8 mouse cellular contexts compared by ENCODE assay signal in genomic region chr1:153331796-153332443, GRCm38 (mm10). TPM values are rescaled to one million over a fixed set of nuclear protein-coding genes. Genes with fewer than 3 reads are reported as not detected.
DNase-seq lines count a peak whose midpoint lies in the region; ATAC-seq and TF ChIP-seq lines count a peak whose summit lies in the region.

No protein-coding gene starts in this region.

- TF ChIP-seq POLR2A in spleen, adult 2 months (IDR thresholded peaks at IDR 0.05; ENCODE audit: low read depth, low read length): no peak

- no peaks in the 10 kb centered on the region for H3K9me3 ChIP-seq in forebrain, embryonic 15.5 days
- H3K9me3 ChIP-seq in hindbrain, embryonic 13.5 days: no peaks in the 10 kb centered on the region
- H3K9me3 ChIP-seq in limb, embryonic 11.5 days (ENCODE audit: control insufficient read depth, low read length): no peaks in the 10 kb centered on the region
- no peaks in the 10 kb centered on the region for H3K9me3 ChIP-seq in midbrain, embryonic 10.5 days (replicated peaks)

- H3K27ac ChIP-seq in brown adipose tissue, adult 24 weeks (replicated peaks; ENCODE audit: low read depth, low read length): peak overlapping the region; percentile 68
- H3K27ac ChIP-seq in forebrain, embryonic 15.5 days (replicated peaks): peak overlapping the region; percentile 89
- H3K27ac ChIP-seq in hindbrain, embryonic 13.5 days: peak overlapping the region; percentile 93
- peak overlapping the region; percentile 73; the same call in 1 of the 2 replicates for H3K27ac ChIP-seq in limb, embryonic 11.5 days (replicated peaks; ENCODE audit: low read depth, low read length)
- H3K27ac ChIP-seq in midbrain, embryonic 10.5 days (replicated peaks): peak overlapping the region; percentile 95
- no peak overlapping the region for H3K27ac ChIP-seq in spleen, adult 2 months (ENCODE audit: insufficient read depth, low read length)

- under 1% methylated on average over 42 of the region's 42 CpGs for WGBS in forebrain, embryonic 15.5 days
- WGBS in hindbrain, embryonic 13.5 days: under 1% methylated on average over 42 of the region's 42 CpGs
- WGBS in limb, embryonic 11.5 days: under 1% methylated on average over 42 of the region's 42 CpGs
- under 1% methylated on average over 42 of the region's 42 CpGs for WGBS in midbrain, embryonic 10.5 days
- WGBS in spleen, adult 2 months: under 1% methylated on average over 42 of the region's 42 CpGs

- peaks cover 7% of the 10 kb centered on the region for H3K4me1 ChIP-seq in brown adipose tissue, adult 24 weeks (ENCODE audit: control insufficient read depth, insufficient read depth, insufficient read length, low read length)
- H3K4me1 ChIP-seq in forebrain, embryonic 15.5 days: peaks cover 29% of the 10 kb centered on the region
- H3K4me1 ChIP-seq in hindbrain, embryonic 13.5 days (replicated peaks): peaks cover 33% of the 10 kb centered on the region
- H3K4me1 ChIP-seq in limb, embryonic 11.5 days (ENCODE audit: control insufficient read depth, insufficient read depth, low read length): 0 out of 2 replicates have a peak, but pooled peaks cover 8% of the 10 kb centered on the region
- H3K4me1 ChIP-seq in midbrain, embryonic 10.5 days: peaks cover 43% of the 10 kb centered on the region
- H3K4me1 ChIP-seq in spleen, adult 2 months (ENCODE audit: control insufficient read depth, insufficient read depth, insufficient read length): peaks cover 6% of the 10 kb centered on the region

- H3K27me3 ChIP-seq in forebrain, embryonic 15.5 days: no peaks in the 10 kb centered on the region
- no peaks in the 10 kb centered on the region for H3K27me3 ChIP-seq in hindbrain, embryonic 13.5 days
- H3K27me3 ChIP-seq in limb, embryonic 11.5 days (ENCODE audit: control insufficient read depth, insufficient read depth, low read length): no peaks in the 10 kb centered on the region
- 0 out of 2 replicates have a peak, but pooled peaks cover 6% of the 10 kb centered on the region for H3K27me3 ChIP-seq in midbrain, embryonic 10.5 days (ENCODE audit: low read depth, poor library complexity, severe bottlenecking)
- no peaks in the 10 kb centered on the region; the same call in 1 of the 2 replicates for H3K27me3 ChIP-seq in spleen, adult 2 months (ENCODE audit: control insufficient read depth, insufficient read depth, low read length)

- peak overlapping the region; percentile 77 for H3K4me3 ChIP-seq in brown adipose tissue, adult 24 weeks (ENCODE audit: insufficient read depth, low read depth, low read length)
- H3K4me3 ChIP-seq in forebrain, embryonic 15.5 days: peak overlapping the region; percentile 78
- H3K4me3 ChIP-seq in hindbrain, embryonic 13.5 days: peak overlapping the region; percentile 97
- H3K4me3 ChIP-seq in limb, embryonic 11.5 days (ENCODE audit: low read depth, low read length): peak overlapping the region; percentile 70
- H3K4me3 ChIP-seq in midbrain, embryonic 10.5 days: peak overlapping the region; percentile 98
- H3K4me3 ChIP-seq in spleen, adult 2 months (ENCODE audit: extremely low read depth, insufficient read depth, insufficient read length): peak overlapping the region; percentile 97

- peak; percentile 42 for DNase-seq in gastrocnemius, adult 18-20 months (ENCODE audit: low spot score)
- DNase-seq in gastrocnemius, postnatal 25 days: no peak
- DNase-seq in limb, embryonic 11.5 days (ENCODE audit: low spot score): peak; percentile 81
- no peak for DNase-seq in midbrain, embryonic 10.5 days (ENCODE audit: low spot score)
- DNase-seq in spleen, adult 2 months (ENCODE audit: low read depth in 1 of 2, low spot score in 2 of 2): peak in 1 of 2 experiments; percentile 74

- TF ChIP-seq CTCF in spleen, adult 2 months (IDR thresholded peaks at IDR 0.05; ENCODE audit: extremely low read depth, insufficient read depth, insufficient read length, insufficient replicate concordance): peak; percentile 59; the same call in 1 of the 2 replicates

- ATAC-seq in forebrain, embryonic 15.5 days (replicated peaks): peak; percentile 62
- ATAC-seq in hindbrain, embryonic 13.5 days (ENCODE audit: low FRiP score): peak; percentile 63
- peak; percentile 52 for ATAC-seq in limb, embryonic 11.5 days (ENCODE audit: insufficient number of reproducible peaks, low FRiP score, low TSS enrichment, low read depth)

- no peaks in the 10 kb centered on the region for H3K36me3 ChIP-seq in forebrain, embryonic 15.5 days
- no peaks in the 10 kb centered on the region for H3K36me3 ChIP-seq in hindbrain, embryonic 13.5 days
- H3K36me3 ChIP-seq in limb, embryonic 11.5 days (ENCODE audit: control insufficient read depth, insufficient read depth, low read length): no peaks in the 10 kb centered on the region
- H3K36me3 ChIP-seq in midbrain, embryonic 10.5 days: no peaks in the 10 kb centered on the region
- H3K36me3 ChIP-seq in spleen, adult 2 months (ENCODE audit: control insufficient read depth, insufficient read depth, low read length): no peaks in the 10 kb centered on the region

- peak overlapping the region; percentile 95 for H3K4me2 ChIP-seq in forebrain, embryonic 15.5 days (replicated peaks)
- peak overlapping the region; percentile 95 for H3K4me2 ChIP-seq in hindbrain, embryonic 13.5 days
- H3K4me2 ChIP-seq in limb, embryonic 11.5 days (ENCODE audit: low read depth, severe bottlenecking): peak overlapping the region; percentile 93

- peak overlapping the region; percentile 80 for H3K9ac ChIP-seq in forebrain, embryonic 15.5 days (replicated peaks)
- H3K9ac ChIP-seq in hindbrain, embryonic 13.5 days: peak overlapping the region; percentile 93
- peak overlapping the region; percentile 84 for H3K9ac ChIP-seq in limb, embryonic 11.5 days (ENCODE audit: low read length)

RNA-seq across cellular contexts. Expression of gene Lamc1, which starts 0.7 kb away (rescaled TPM):
- 10 to 100 TPM; 44.8 to 52.1 TPM for total RNA-seq in gastrocnemius, adult 18-20 months (2021)
- 100 to 1,000 TPM; 102 to 113 TPM for total RNA-seq in gastrocnemius, postnatal 25 days (2021)
- polyA plus RNA-seq in brown adipose tissue, adult 24 weeks (2012; ENCODE audit: insufficient read depth, insufficient read length, missing spikeins): 47.1 and 62.0 TPM in 2 replicates
- 14.5 and 14.7 TPM in 2 replicates for polyA plus RNA-seq in forebrain, embryonic 15.5 days (2015; fragmentation: Nextera tagmentation; extraction: Ambion mirVana)
- 18.6 and 20.2 TPM in 2 replicates for polyA plus RNA-seq in hindbrain, embryonic 13.5 days (2015; fragmentation: Nextera tagmentation; extraction: Ambion mirVana)
- polyA plus RNA-seq in limb, embryonic 11.5 days (2014; fragmentation: Nextera tagmentation; extraction: Ambion mirVana): 29.9 and 34.8 TPM in 2 replicates
- polyA plus RNA-seq in midbrain, embryonic 10.5 days (2016; fragmentation: Nextera tagmentation; extraction: Ambion mirVana): 21.2 and 22.7 TPM in 2 replicates
- polyA plus RNA-seq in spleen, adult 2 months (2012; rRNA removed): 13.0 and 15.7 TPM in 2 replicates

Comparison
In these comparisons a context has a peak if more than half of its experiments do, and no peak if none do; other contexts are left out.
1. DNase-seq: peak in gastrocnemius, adult 18-20 months (single experiment) and limb, embryonic 11.5 days (single experiment); none in gastrocnemius, postnatal 25 days (single experiment) and midbrain, embryonic 10.5 days (single experiment).
2. Peak in every context shown above with its lines, with median percentiles within 50 percentile points of each other: H3K4me3 ChIP-seq, ATAC-seq, H3K4me2 ChIP-seq and H3K9ac ChIP-seq.